Mouse (Mus musculus) cerebellum, postnatal 10 days (tissue): ENCODE measurements at regions not wholly inside any gene's neighbourhood (a gene's known extent, or its start where the extent isn't known, plus 50 kb on each side); places are given as distances from the start of the nearest gene placed in this dataset.
A peak's percentile ranks its signal among the peaks of the same experiment; 100 is the strongest.

Experiments
- DNase-seq, 2 experiments: peaks; one replicate each; pipeline ENCODE4 v3.0.0; 2021; ENCODE audit warnings: mixed read lengths in 2 of 2

DNA sequence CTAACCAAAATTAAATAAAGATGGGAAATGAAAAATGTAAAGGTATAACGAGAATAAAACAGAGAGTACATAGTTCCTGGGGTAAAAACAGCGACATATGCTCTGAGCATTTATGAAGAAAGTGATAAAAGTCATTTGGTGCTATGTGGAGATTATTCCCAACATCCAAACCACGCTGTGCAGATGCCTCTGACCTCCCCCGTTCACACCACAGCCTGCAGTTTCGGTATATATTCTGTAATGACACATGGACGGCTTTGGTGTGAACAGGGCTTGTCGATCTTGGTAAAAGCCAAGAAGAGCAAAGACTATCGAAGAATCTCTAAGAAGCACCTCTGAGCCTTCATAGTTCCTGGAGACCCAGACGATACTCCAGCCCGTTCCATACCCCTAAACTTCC is 95.2 kb upstream of the Ppp1r26 start:
- DNase-seq = no peak

DNA sequence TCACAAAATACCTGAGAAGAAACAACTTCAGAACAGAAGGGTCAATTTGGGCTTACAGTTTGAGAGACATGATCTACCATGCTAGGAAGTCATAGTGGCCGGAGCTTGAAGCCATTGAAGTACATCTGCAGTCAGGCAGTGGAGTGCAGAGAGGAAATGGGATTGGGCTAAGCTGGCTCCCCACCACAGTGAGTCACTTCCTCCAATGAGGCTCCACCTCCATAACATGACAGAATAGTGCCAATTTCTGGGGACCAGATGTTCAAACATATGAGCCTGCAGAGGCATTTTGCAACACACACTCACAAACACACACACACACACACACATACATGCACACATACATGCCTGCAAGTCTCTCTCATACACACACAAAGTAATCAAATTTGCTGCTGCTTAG is 93.7 kb upstream of the Ppp1r26 start:
- no peak for DNase-seq

GRCm38 (mm10) chr2:28362199-28362598 is 84.4 kb upstream of the Ppp1r26 start:
- DNase-seq = no peak

- DNase-seq = peak in 1 of 2 experiments; percentile 53
Observed at GRCm38 (mm10) chr2:28364623-28365022, 82.0 kb upstream of the Ppp1r26 start.

DNA sequence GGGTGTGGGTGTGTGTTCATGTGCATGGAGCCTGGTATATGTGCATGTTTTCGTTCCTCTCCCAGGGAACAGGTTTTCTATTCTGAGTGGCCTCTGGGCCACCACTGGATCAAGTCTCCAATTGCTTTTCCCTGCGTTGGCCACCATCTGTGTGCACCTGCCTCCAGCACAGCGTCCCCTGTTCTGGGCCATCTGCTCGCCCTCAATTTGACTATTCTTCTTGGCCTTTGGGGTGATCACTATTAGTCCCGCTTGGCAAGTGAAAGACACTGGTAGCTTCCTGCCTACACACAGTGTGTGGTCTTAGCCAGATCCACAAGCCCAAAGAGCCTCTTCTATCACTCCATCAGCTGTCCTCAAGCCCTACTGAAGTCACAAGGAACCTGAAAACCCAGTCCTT is 80.8 kb upstream of the Ppp1r26 start:
- DNase-seq = no peak

DNA sequence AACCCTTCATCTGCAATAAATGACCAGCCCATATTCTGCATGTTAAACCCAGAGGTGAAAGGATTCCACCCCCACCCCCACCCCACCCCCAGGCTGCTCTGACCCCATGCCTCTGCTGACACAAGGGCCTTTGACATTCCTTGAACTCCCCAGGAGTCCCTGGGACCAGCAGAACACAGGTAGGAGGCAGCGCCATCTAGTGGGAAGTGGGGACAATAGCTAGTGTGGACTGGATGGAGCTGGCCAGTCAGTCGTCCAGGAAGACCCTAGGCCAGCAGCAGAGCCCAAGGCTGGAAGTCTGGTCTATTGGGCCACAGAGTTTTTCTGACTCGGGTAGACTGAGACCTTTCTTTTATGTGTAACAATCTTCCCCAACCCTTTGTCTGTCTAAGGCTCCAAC is 71.8 kb upstream of the Ppp1r26 start:
- DNase-seq = peak; percentile 86

GRCm38 (mm10) chr2:28377948-28378822 is 68.4 kb upstream of the Ppp1r26 start:
- no peak for DNase-seq

DNA sequence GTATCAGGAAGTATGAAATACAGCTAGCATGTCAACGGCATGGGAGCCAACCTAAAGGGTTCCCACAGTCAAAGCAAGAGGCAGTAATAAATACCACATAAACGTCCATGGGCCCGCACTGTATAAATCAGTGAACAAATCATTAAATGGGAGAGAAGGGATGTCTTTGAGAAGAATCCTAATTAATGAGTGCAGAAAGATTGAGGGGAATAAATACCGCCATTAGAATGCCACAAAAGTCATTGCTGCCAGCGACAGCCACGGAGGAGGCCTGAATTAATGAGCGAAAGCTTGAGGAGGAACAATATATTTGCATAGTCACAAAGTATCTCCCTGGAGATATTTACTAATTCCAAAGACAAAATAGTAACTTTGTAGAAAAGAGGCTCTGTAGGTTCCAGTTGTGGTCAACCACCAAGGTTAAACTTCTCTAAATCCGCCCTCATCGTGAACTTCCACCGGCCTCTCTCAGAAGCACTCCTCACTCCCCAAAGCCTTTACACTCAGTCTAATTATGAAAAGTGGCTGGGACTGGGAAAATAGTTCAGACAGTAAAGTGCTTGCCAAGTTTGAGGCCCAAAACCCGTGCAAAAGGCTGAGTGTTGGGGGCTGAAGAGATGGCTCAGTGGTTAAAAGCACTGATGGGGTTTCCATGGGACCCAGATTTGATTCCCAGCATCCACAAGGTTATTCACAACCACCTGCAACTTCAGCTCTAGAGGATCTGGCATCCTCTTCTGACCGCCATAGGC is 64.4 kb upstream of the Ppp1r26 start:
- DNase-seq = no peak

DNA sequence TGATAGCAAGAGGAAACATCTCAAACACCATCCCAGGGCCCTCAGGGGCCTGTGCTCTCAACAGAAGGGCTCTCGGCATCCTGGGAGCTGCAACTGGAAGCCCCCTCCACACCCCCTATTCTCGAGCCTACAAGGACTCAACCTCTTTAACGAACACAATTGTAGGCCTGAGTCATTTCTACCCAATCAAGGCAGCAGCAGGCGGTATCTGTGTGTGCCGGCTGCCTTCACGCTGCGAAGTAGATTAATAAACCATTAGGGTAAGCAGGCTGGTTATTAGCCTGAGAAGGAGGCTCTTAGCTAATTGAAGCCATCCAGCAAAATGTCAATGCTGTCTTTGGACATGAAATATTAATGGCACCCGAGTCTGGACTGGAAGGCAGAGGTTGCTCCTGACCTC is 61.7 kb upstream of the Ppp1r26 start:
- DNase-seq = no peak

DNA sequence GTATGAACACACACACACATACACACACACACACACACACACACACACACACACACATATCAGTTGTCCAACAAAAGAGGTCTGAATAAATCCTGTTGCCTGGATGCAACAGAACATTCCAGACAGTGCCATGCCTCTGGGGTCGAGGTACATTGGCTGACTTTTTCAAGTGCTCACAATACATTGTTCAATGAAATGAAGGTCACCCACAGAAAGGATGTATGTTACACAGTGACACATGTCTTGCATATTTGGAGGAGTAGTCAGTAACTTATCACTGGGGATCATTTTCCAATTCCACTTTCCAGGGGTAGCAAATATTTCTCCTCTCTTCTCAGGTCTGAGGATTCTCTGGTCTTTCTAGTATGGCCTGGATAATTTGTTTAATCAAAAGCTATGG is 59.8 kb upstream of the Ppp1r26 start:
- peak in 1 of 2 experiments; percentile 36 for DNase-seq

- DNase-seq = peak; percentile 97 to 98
Observed at GRCm38 (mm10) chr2:28387422-28387836, 59.2 kb upstream of the Ppp1r26 start.

GRCm38 (mm10) chr2:28387926-28388325 is 58.7 kb upstream of the Ppp1r26 start:
- peak; percentile 84 to 86 for DNase-seq

GRCm38 (mm10) chr2:28389703-28390102 is 56.9 kb upstream of the Ppp1r26 start:
- no peak for DNase-seq

DNA sequence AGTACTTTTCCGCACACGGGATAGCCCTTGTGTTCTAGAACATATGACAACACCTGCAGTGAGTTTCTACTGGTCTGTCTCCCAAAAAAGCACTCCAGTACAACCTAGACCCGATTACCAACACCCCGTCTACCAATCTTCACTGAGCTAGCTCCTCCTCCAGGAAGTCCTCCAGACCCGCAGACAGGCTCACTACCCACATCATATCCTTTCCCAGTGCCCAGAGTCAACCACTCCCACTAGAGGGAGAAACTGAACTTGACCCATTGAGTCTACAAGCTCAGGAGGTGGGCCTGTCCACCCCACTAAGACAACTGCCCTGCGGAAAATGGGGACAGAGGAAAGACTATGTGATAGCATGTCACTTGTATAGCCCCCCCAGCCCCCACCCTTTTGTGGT is 51.2 kb upstream of the Ppp1r26 start:
- no peak for DNase-seq
